Mouse (Mus musculus): ENCODE measurements around the gene Zfp592. TPM values are rescaled to one million over a fixed set of nuclear protein-coding genes. Genes with fewer than 3 reads are reported as not detected.
"Not testable (repeated sequence)": the region's sequence is repeated elsewhere in the genome, so short reads cannot be mapped to it uniquely, and the experiment has no call there.

Zfp592 gene
- polyA plus RNA-seq, 1 experiment from 2014 or later: 15.3 TPM

- Histone ChIP-seq H3K4me3 (ENCODE audit: low read depth, low read length) (no peak overlapping the region), H3K36me3 (ENCODE audit: control insufficient read depth, insufficient read depth, low read length) (no peaks in the 10 kb centered on the region), H3K27ac (replicated peaks; ENCODE audit: low read depth, low read length) (no peak overlapping the region), H3K27me3 (ENCODE audit: control insufficient read depth, insufficient read depth, low read length) (no peaks in the 10 kb centered on the region), H3K4me2 (ENCODE audit: low read depth, severe bottlenecking) (no peak overlapping the region), H3K9ac (ENCODE audit: low read length) (no peak overlapping the region), H3K4me1 (ENCODE audit: control insufficient read depth, insufficient read depth, low read length) (no peaks in the 10 kb centered on the region), H3K9me3 (ENCODE audit: control insufficient read depth, low read length) (no peaks in the 10 kb centered on the region)
- DNase-seq (ENCODE audit: low spot score) (no peak), ATAC-seq (ENCODE audit: insufficient number of reproducible peaks, low FRiP score, low TSS enrichment, low read depth) (no peak)
- 53% methylated on average over 3 of the region's 3 CpGs for WGBS
Measured at GRCm38 (mm10) chr7:80970913-80971312, 22.6 kb upstream of the Zfp592 start.

- DNase-seq (ENCODE audit: low spot score) (no peak), ATAC-seq (ENCODE audit: insufficient number of reproducible peaks, low FRiP score, low TSS enrichment, low read depth) (no peak)
- no peak overlapping the region for H3K4me2 ChIP-seq (ENCODE audit: low read depth, severe bottlenecking)
- H3K27me3 ChIP-seq (ENCODE audit: control insufficient read depth, insufficient read depth, low read length): no peaks in the 10 kb centered on the region
- WGBS: 81% methylated on average over 2 of the region's 2 CpGs
- H3K27ac ChIP-seq (replicated peaks; ENCODE audit: low read depth, low read length): no peak overlapping the region
- no peak overlapping the region for H3K4me3 ChIP-seq (ENCODE audit: low read depth, low read length)
- H3K4me1 ChIP-seq (ENCODE audit: control insufficient read depth, insufficient read depth, low read length): no peaks in the 10 kb centered on the region
- no peak overlapping the region for H3K9ac ChIP-seq (ENCODE audit: low read length)
- no peaks in the 10 kb centered on the region for H3K9me3 ChIP-seq (ENCODE audit: control insufficient read depth, low read length)
- no peaks in the 10 kb centered on the region for H3K36me3 ChIP-seq (ENCODE audit: control insufficient read depth, insufficient read depth, low read length)
Measured at GRCm38 (mm10) chr7:80971419-80971818, 22.1 kb upstream of the Zfp592 start.

DNA sequence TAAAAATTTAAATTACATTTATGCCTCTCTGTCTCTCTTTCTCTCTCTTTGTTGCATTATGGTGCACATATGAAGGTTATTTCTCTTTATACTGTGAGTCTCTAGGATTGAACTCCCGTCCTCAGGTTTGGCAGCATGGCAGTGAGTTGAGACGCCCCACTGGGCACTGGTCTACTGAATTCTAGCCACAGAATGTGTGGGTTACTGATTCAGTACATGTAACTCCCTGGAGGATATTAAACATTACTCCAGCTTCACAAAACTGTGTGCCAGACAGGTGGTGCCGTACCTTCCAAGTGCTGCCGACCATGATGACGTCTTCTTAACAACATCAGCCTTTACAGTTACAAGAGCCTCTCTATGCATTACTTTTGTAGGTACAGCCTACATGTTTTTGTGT lies 21.4 kb upstream of the Zfp592 start:
- no peaks in the 10 kb centered on the region for H3K4me1 ChIP-seq (ENCODE audit: control insufficient read depth, insufficient read depth, low read length)
- DNase-seq (ENCODE audit: low spot score) (no peak), ATAC-seq (ENCODE audit: insufficient number of reproducible peaks, low FRiP score, low TSS enrichment, low read depth) (no peak)
- H3K4me3 ChIP-seq (ENCODE audit: low read depth, low read length): no peak overlapping the region
- no peaks in the 10 kb centered on the region for H3K36me3 ChIP-seq (ENCODE audit: control insufficient read depth, insufficient read depth, low read length)
- H3K4me2 ChIP-seq (ENCODE audit: low read depth, severe bottlenecking): no peak overlapping the region
- no peaks in the 10 kb centered on the region for H3K9me3 ChIP-seq (ENCODE audit: control insufficient read depth, low read length)
- no peaks in the 10 kb centered on the region for H3K27me3 ChIP-seq (ENCODE audit: control insufficient read depth, insufficient read depth, low read length)
- no peak overlapping the region for H3K9ac ChIP-seq (ENCODE audit: low read length)
- WGBS: 85% methylated on average over 5 of the region's 5 CpGs
- no peak overlapping the region for H3K27ac ChIP-seq (replicated peaks; ENCODE audit: low read depth, low read length)

GRCm38 (mm10) chr7:80972920-80973637 lies 20.4 kb upstream of the Zfp592 start:
- H3K9me3 ChIP-seq (ENCODE audit: control insufficient read depth, low read length); H3K27me3 ChIP-seq (ENCODE audit: control insufficient read depth, insufficient read depth, low read length); H3K36me3 ChIP-seq (ENCODE audit: control insufficient read depth, insufficient read depth, low read length); H3K4me1 ChIP-seq (ENCODE audit: control insufficient read depth, insufficient read depth, low read length); ATAC-seq (ENCODE audit: insufficient number of reproducible peaks, low FRiP score, low TSS enrichment, low read depth); DNase-seq (ENCODE audit: low spot score); H3K4me3 ChIP-seq (ENCODE audit: low read depth, low read length); H3K27ac ChIP-seq (replicated peaks; ENCODE audit: low read depth, low read length); H3K9ac ChIP-seq (ENCODE audit: low read length); H3K4me2 ChIP-seq (ENCODE audit: low read depth, severe bottlenecking): not testable (repeated sequence)
- WGBS: 84% methylated on average over 4 of the region's 4 CpGs

GRCm38 (mm10) chr7:80973638-80974015 lies 19.9 kb upstream of the Zfp592 start:
- H3K4me3 ChIP-seq (ENCODE audit: low read depth, low read length); H3K9me3 ChIP-seq (ENCODE audit: control insufficient read depth, low read length); H3K4me1 ChIP-seq (ENCODE audit: control insufficient read depth, insufficient read depth, low read length); H3K9ac ChIP-seq (ENCODE audit: low read length); ATAC-seq (ENCODE audit: insufficient number of reproducible peaks, low FRiP score, low TSS enrichment, low read depth); H3K4me2 ChIP-seq (ENCODE audit: low read depth, severe bottlenecking); H3K27me3 ChIP-seq (ENCODE audit: control insufficient read depth, insufficient read depth, low read length); DNase-seq (ENCODE audit: low spot score); H3K36me3 ChIP-seq (ENCODE audit: control insufficient read depth, insufficient read depth, low read length); H3K27ac ChIP-seq (replicated peaks; ENCODE audit: low read depth, low read length): not testable (repeated sequence)
- WGBS: 61% methylated on average over 3 of the region's 3 CpGs

DNA sequence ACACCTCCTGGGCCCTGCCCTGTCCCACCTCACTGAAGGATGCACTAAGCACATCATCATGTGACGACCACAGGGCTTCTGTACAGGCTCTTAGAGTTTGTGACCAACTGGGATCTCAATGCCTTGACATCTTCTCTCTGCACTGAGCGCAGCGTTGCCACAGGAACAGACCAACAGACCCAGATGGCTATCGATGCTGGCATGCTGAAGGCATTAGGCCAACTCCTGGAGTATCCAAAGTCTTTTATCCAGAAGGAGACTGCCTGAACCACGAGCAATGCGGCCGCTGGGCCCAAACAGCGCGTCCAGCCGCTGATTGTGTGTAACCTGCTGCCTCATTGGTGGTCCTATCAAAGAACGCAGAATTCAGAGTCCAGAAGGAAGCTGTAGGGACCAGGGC lies 12.9 kb upstream of the Zfp592 start:
- Histone ChIP-seq H3K36me3 (ENCODE audit: control insufficient read depth, insufficient read depth, low read length) (no peaks in the 10 kb centered on the region), H3K27me3 (ENCODE audit: control insufficient read depth, insufficient read depth, low read length) (no peaks in the 10 kb centered on the region), H3K4me3 (ENCODE audit: low read depth, low read length) (no peak overlapping the region), H3K4me2 (ENCODE audit: low read depth, severe bottlenecking) (no peak overlapping the region), H3K4me1 (ENCODE audit: control insufficient read depth, insufficient read depth, low read length) (no peaks in the 10 kb centered on the region), H3K9ac (ENCODE audit: low read length) (no peak overlapping the region), H3K9me3 (ENCODE audit: control insufficient read depth, low read length) (no peaks in the 10 kb centered on the region), H3K27ac (replicated peaks; ENCODE audit: low read depth, low read length) (no peak overlapping the region)
- DNase-seq (ENCODE audit: low spot score) (no peak), ATAC-seq (ENCODE audit: insufficient number of reproducible peaks, low FRiP score, low TSS enrichment, low read depth) (no peak)
- 91% methylated on average over 11 of the region's 11 CpGs for WGBS

DNA sequence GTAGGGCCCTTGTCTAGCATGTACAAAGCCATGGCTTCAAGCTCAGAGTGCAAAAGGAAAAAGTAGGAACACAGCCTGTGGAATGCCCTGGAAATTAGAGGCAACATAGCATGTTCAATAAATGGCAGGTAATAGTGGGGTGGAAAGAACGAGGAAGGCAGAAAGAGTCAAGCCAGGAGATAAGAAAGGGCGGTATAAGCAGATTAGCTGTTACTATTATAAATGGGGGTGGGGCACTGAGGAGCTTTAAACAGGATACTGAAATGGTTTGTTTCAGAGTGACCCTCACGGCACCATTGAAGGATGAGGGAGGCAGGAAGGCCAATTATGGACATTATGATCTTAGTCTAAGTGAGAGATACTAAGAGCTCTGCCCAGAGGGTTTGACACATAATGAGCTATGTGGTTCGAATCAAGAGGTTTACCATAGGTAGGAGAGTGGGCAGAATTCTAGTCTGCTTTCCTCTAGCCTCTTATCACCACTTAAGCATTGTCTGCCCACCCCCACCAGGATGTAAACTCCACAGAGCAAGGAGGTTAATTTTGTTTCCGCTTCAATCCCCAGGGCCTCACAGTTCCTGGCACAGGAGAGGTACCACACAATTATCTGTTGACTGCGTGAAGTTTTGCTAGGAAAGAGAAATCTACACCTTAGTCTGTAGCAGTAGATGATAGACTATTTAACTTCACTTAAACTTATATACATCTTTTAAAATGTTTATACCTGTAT lies 6.9 kb upstream of the Zfp592 start:
- Histone ChIP-seq H3K9ac (ENCODE audit: low read length) (no peak overlapping the region), H3K4me2 (ENCODE audit: low read depth, severe bottlenecking) (no peak overlapping the region), H3K4me3 (ENCODE audit: low read depth, low read length) (no peak overlapping the region), H3K36me3 (ENCODE audit: control insufficient read depth, insufficient read depth, low read length) (no peaks in the 10 kb centered on the region), H3K27me3 (ENCODE audit: control insufficient read depth, insufficient read depth, low read length) (no peaks in the 10 kb centered on the region), H3K27ac (replicated peaks; ENCODE audit: low read depth, low read length) (no peak overlapping the region), H3K9me3 (ENCODE audit: control insufficient read depth, low read length) (no peaks in the 10 kb centered on the region), H3K4me1 (ENCODE audit: control insufficient read depth, insufficient read depth, low read length) (no peaks in the 10 kb centered on the region)
- ATAC-seq (ENCODE audit: insufficient number of reproducible peaks, low FRiP score, low TSS enrichment, low read depth) (no peak), DNase-seq (ENCODE audit: low spot score) (no peak)
- 59% methylated on average over 6 of the region's 6 CpGs for WGBS

GRCm38 (mm10) chr7:80987805-80988625 lies 5.5 kb upstream of the Zfp592 start:
- Histone ChIP-seq H3K9me3 (ENCODE audit: control insufficient read depth, low read length) (no peaks in the 10 kb centered on the region), H3K4me1 (ENCODE audit: control insufficient read depth, insufficient read depth, low read length) (0 out of 2 replicates have a peak, but pooled peaks cover 3% of the 10 kb centered on the region), H3K9ac (ENCODE audit: low read length) (no peak overlapping the region), H3K27me3 (ENCODE audit: control insufficient read depth, insufficient read depth, low read length) (no peaks in the 10 kb centered on the region), H3K36me3 (ENCODE audit: control insufficient read depth, insufficient read depth, low read length) (no peaks in the 10 kb centered on the region), H3K27ac (replicated peaks; ENCODE audit: low read depth, low read length) (no peak overlapping the region), H3K4me2 (ENCODE audit: low read depth, severe bottlenecking) (no peak overlapping the region), H3K4me3 (ENCODE audit: low read depth, low read length) (no peak overlapping the region)
- DNase-seq (ENCODE audit: low spot score) (no peak), ATAC-seq (ENCODE audit: insufficient number of reproducible peaks, low FRiP score, low TSS enrichment, low read depth) (no peak)
- WGBS: 75% methylated on average over 4 of the region's 4 CpGs
